Comparison of ENCODE assay signal across 11 mouse cellular contexts in genomic region chr19:46358381-46358780, GRCm38 (mm10). TPM values are rescaled to one million over a fixed set of nuclear protein-coding genes. Genes with fewer than 3 reads are reported as not detected.
DNase-seq lines count a peak whose midpoint lies in the region; ATAC-seq and TF ChIP-seq lines count a peak whose summit lies in the region.
"Had no signal": no experiment of that assay in that cellular context is flagged by ENCODE, and none has a peak within 500 bp of the region (broad histone marks: within the 10 kb centered on the region; RNA-seq: fewer than 3 reads in every experiment).

No protein-coding gene starts in this region.

- H3K27me3 ChIP-seq in heart, postnatal 0 days (ENCODE audit: control insufficient read depth, insufficient read depth, low read length), result no peaks in the 10 kb centered on the region
- H3K27me3 ChIP-seq in liver, embryonic 15.5 days, result no peaks in the 10 kb centered on the region

- H3K4me3 ChIP-seq in heart, postnatal 0 days (ENCODE audit: low read depth, low read length), result 0 out of 2 replicates have a peak overlapping the region, but pooled peaks have one; percentile 55
- H3K4me3 ChIP-seq in liver, embryonic 15.5 days (replicated peaks), result peak overlapping the region; percentile 70
- H3K4me3 ChIP-seq: forebrain, embryonic 13.5 days had no signal

- no peak for TF ChIP-seq EP300 in heart, postnatal 0 days (IDR thresholded peaks at IDR 0.05; ENCODE audit: low read depth)

- no peaks in the 10 kb centered on the region for H3K9me3 ChIP-seq in heart, postnatal 0 days (replicated peaks; ENCODE audit: control insufficient read depth, low read length)
- no peaks in the 10 kb centered on the region for H3K9me3 ChIP-seq in liver, embryonic 15.5 days (replicated peaks)
- H3K9me3 ChIP-seq: forebrain, embryonic 13.5 days had no signal

- no peak overlapping the region for H3K9ac ChIP-seq in heart, postnatal 0 days (replicated peaks; ENCODE audit: low read depth, low read length)
- H3K9ac ChIP-seq in liver, embryonic 15.5 days, result peak overlapping the region; percentile 71
- H3K9ac ChIP-seq: forebrain, embryonic 13.5 days had no signal

- no peak for DNase-seq in heart, postnatal 0 days (ENCODE audit: low spot score)
- no peak for DNase-seq in heart, postnatal 4 days
- DNase-seq in 416B (ENCODE audit: low read depth) (peak; percentile 82), R1 (ENCODE audit: low read depth, low spot score) (peak; percentile 88)
- no peak for DNase-seq in layer of hippocampus, postnatal 14 days (ENCODE audit: low spot score in 2 of 2)
- no peak for DNase-seq in thymus, postnatal 0 days (ENCODE audit: low spot score)
- DNase-seq: adrenal gland, postnatal 10 days; cerebellum, postnatal 25 days; thymus, adult 18-20 months had no signal

- ATAC-seq in heart, postnatal 0 days (ENCODE audit: insufficient read depth, low read depth), result peak; percentile 59
- ATAC-seq in liver, embryonic 15.5 days (ENCODE audit: insufficient read depth), result no peak
- ATAC-seq: forebrain, embryonic 13.5 days had no signal

- WGBS in heart, postnatal 0 days, result 56% methylated on average over 4 of the region's 4 CpGs
- WGBS in liver, embryonic 15.5 days (ENCODE audit: insufficient replicate concordance), result 22% methylated on average over 4 of the region's 4 CpGs

- TF ChIP-seq CTCF in heart, postnatal 0 days (IDR thresholded peaks at IDR 0.05; ENCODE audit: low read depth), result no peak

- H3K36me3 ChIP-seq in heart, postnatal 0 days (replicated peaks; ENCODE audit: control insufficient read depth, insufficient read depth, low read length), result no peaks in the 10 kb centered on the region
- no peaks in the 10 kb centered on the region for H3K36me3 ChIP-seq in liver, embryonic 15.5 days (replicated peaks)

- H3K27ac ChIP-seq in heart, postnatal 0 days (ENCODE audit: low read depth), result peak overlapping the region; percentile 84
- peak overlapping the region; percentile 65 for H3K27ac ChIP-seq in liver, embryonic 15.5 days (replicated peaks)
- H3K27ac ChIP-seq: forebrain, embryonic 13.5 days had no signal

- peak overlapping the region; percentile 83; the same call in 1 of the 2 replicates for H3K4me2 ChIP-seq in heart, postnatal 0 days (ENCODE audit: low read depth, low read length)
- H3K4me2 ChIP-seq in liver, embryonic 15.5 days, result peak overlapping the region; percentile 98

- H3K4me1 ChIP-seq in heart, postnatal 0 days (ENCODE audit: control insufficient read depth, insufficient read depth), result 0 out of 2 replicates have a peak, but pooled peaks cover 7% of the 10 kb centered on the region
- H3K4me1 ChIP-seq in liver, embryonic 15.5 days (replicated peaks), result peaks cover 48% of the 10 kb centered on the region

RNA-seq across cellular contexts. Expression of gene 2310034G01Rik, which starts 8.3 kb away (rescaled TPM):
- 1.5 TPM in 1 of 2 replicates, not detected in the other for total RNA-seq in heart, postnatal 0 days (2014; rRNA removed; ENCODE audit: low replicate concordance)
- polyA plus RNA-seq in heart, postnatal 0 days (2015; fragmentation: Nextera tagmentation; extraction: Ambion mirVana), result 1.1 and 1.3 TPM in 2 replicates
- total RNA-seq in heart, postnatal 4 days (2021), result under 1 TPM in 1 of 2 experiments, not detected in 1; 0.18 TPM
- 0.22 and 0.46 TPM in 2 replicates for polyA plus RNA-seq in liver, embryonic 15.5 days (2015; fragmentation: Nextera tagmentation; extraction: Ambion mirVana)
- total RNA-seq in layer of hippocampus, postnatal 14 days (2021), result 1 to 10 TPM in 1 of 2 experiments, under 1 TPM in 1; 0.94 to 1.2 TPM
- polyA plus RNA-seq in thymus, postnatal 0 days (2015; fragmentation: Nextera tagmentation; extraction: Ambion mirVana), result 1.1 and 1.5 TPM in 2 replicates

RNA-seq across cellular contexts. Expression of gene Mfsd13a, which starts 17.5 kb away (rescaled TPM):
- total RNA-seq in heart, postnatal 0 days (2014; rRNA removed; ENCODE audit: low replicate concordance), result 5.2 and 21.8 TPM in 2 replicates
- polyA plus RNA-seq in heart, postnatal 0 days (2015; fragmentation: Nextera tagmentation; extraction: Ambion mirVana), result 3.2 and 3.7 TPM in 2 replicates
- total RNA-seq in heart, postnatal 4 days (2021), result 1 to 10 TPM; 3.1 to 4.2 TPM
- 12.5 and 14.8 TPM in 2 replicates for polyA plus RNA-seq in liver, embryonic 15.5 days (2015; fragmentation: Nextera tagmentation; extraction: Ambion mirVana)
- 10 to 100 TPM; 31.7 to 32.5 TPM for total RNA-seq in layer of hippocampus, postnatal 14 days (2021)
- polyA plus RNA-seq in thymus, postnatal 0 days (2015; fragmentation: Nextera tagmentation; extraction: Ambion mirVana), result 7.5 and 8.1 TPM in 2 replicates

RNA-seq across cellular contexts. Expression of gene Cuedc2, which starts 19.9 kb away (rescaled TPM):
- total RNA-seq in heart, postnatal 0 days (2014; rRNA removed; ENCODE audit: low replicate concordance), result 91.7 and 114 TPM in 2 replicates
- 129 and 136 TPM in 2 replicates for polyA plus RNA-seq in heart, postnatal 0 days (2015; fragmentation: Nextera tagmentation; extraction: Ambion mirVana)
- 100 to 1,000 TPM in 1 of 2 experiments, 10 to 100 TPM in 1; 98.8 to 108 TPM for total RNA-seq in heart, postnatal 4 days (2021)
- polyA plus RNA-seq in liver, embryonic 15.5 days (2015; fragmentation: Nextera tagmentation; extraction: Ambion mirVana), result 73.0 and 82.8 TPM in 2 replicates
- 100 to 1,000 TPM; 156 to 162 TPM for total RNA-seq in layer of hippocampus, postnatal 14 days (2021)
- 152 and 155 TPM in 2 replicates for polyA plus RNA-seq in thymus, postnatal 0 days (2015; fragmentation: Nextera tagmentation; extraction: Ambion mirVana)

RNA-seq across cellular contexts. Expression of gene Fbxl15, which starts 30.4 kb away (rescaled TPM):
- total RNA-seq in heart, postnatal 0 days (2014; rRNA removed; ENCODE audit: low replicate concordance), result 10.4 and 13.3 TPM in 2 replicates
- polyA plus RNA-seq in heart, postnatal 0 days (2015; fragmentation: Nextera tagmentation; extraction: Ambion mirVana), result 11.5 and 12.2 TPM in 2 replicates
- total RNA-seq in heart, postnatal 4 days (2021), result 1 to 10 TPM; 5.5 to 7.2 TPM
- 12.2 and 12.4 TPM in 2 replicates for polyA plus RNA-seq in liver, embryonic 15.5 days (2015; fragmentation: Nextera tagmentation; extraction: Ambion mirVana)
- total RNA-seq in layer of hippocampus, postnatal 14 days (2021), result 10 to 100 TPM; 32.4 to 32.9 TPM
- 8.3 and 9.1 TPM in 2 replicates for polyA plus RNA-seq in thymus, postnatal 0 days (2015; fragmentation: Nextera tagmentation; extraction: Ambion mirVana)

RNA-seq across cellular contexts. Expression of gene Psd, which starts 31.4 kb away (rescaled TPM):
- 0.97 and 13.4 TPM in 2 replicates for total RNA-seq in heart, postnatal 0 days (2014; rRNA removed; ENCODE audit: low replicate concordance)
- 1.7 and 2.2 TPM in 2 replicates for polyA plus RNA-seq in heart, postnatal 0 days (2015; fragmentation: Nextera tagmentation; extraction: Ambion mirVana)
- total RNA-seq in heart, postnatal 4 days (2021), result 1 to 10 TPM; 1.7 to 2.1 TPM
- 5.0 and 5.7 TPM in 2 replicates for polyA plus RNA-seq in liver, embryonic 15.5 days (2015; fragmentation: Nextera tagmentation; extraction: Ambion mirVana)
- total RNA-seq in layer of hippocampus, postnatal 14 days (2021), result 100 to 1,000 TPM; 701 to 730 TPM
- polyA plus RNA-seq in thymus, postnatal 0 days (2015; fragmentation: Nextera tagmentation; extraction: Ambion mirVana), result 4.6 and 5.3 TPM in 2 replicates

Comparison
In these comparisons a context has a peak if more than half of its experiments do, and no peak if none do; other contexts are left out.
1. DNase-seq: peak in 416B (single experiment) and R1 (single experiment); none in heart, postnatal 0 days (single experiment), heart, postnatal 4 days (single experiment), layer of hippocampus, postnatal 14 days (0 of 2) and thymus, postnatal 0 days (single experiment).